Mouse (Mus musculus) hematopoietic multipotent progenitor cell, adult 10-12 weeks (in vitro differentiated cells): ENCODE results near the gene Rbm4. TPM values are rescaled to one million over a fixed set of nuclear protein-coding genes. Genes with fewer than 3 reads are reported as not detected.

ENCODE experiments used
- polyA plus RNA-seq: library from polyadenylated mRNA; stranded (reverse); fragments of >175 nt; gene quantifications from 2 replicates; pipeline ENCODE4 v1.2.3, GENCODE M21; 2012; ENCODE audit warnings: low replicate concordance

The Rbm4 gene
- 6.9 and 16.0 TPM in 2 replicates for polyA plus RNA-seq

GRCm38 (mm10) chr19:4793831-4794422 lies at the start of gene Rbm4:
Gene Rbm4, minus strand, starts transcription at chr19:4793901.

GRCm38 (mm10) chr19:4839149-4839548 lies 45.4 kb upstream of the Rbm4 start, which contains the start of the genes Ccs and Ccdc87:
Gene Ccs, minus strand, starts transcription at chr19:4839332.
Gene Ccdc87, plus strand, starts transcription at chr19:4839366.

GRCm38 (mm10) chr19:4811063-4811908 lies 17.6 kb upstream of the Rbm4 start, which contains the start of the genes Gm21992 and Rbm14:
Gene Gm21992, minus strand, starts transcription at chr19:4811612.
Gene Rbm14, minus strand, starts transcription at chr19:4811634.

GRCm38 (mm10) chr19:4756193-4756911 lies 37.3 kb downstream of the Rbm4 start, which contains the start of gene Rbm4b:
Gene Rbm4b, plus strand, starts transcription at chr19:4756497.

Other genes starting within 250 kb of the Rbm4 start
- 0.86 and 0.90 TPM in 2 replicates for gene Lrfn4, start 178.2 kb downstream of the Rbm4 start, polyA plus RNA-seq
- gene Rce1, start 168.3 kb downstream of the Rbm4 start, polyA plus RNA-seq = 15.3 and 49.3 TPM in 2 replicates
- gene Gm960, start 95.2 kb downstream of the Rbm4 start, polyA plus RNA-seq = not detected in 2 replicates
- gene Sptbn2, start 82.7 kb downstream of the Rbm4 start, polyA plus RNA-seq = 0.14 and 0.16 TPM in 2 replicates
- 8.5 and 11.5 TPM in 2 replicates for gene Rbm4b, start 37.4 kb downstream of the Rbm4 start, polyA plus RNA-seq
- gene Gm21992, start 17.7 kb upstream of the Rbm4 start, polyA plus RNA-seq = 3.8 and 4.1 TPM in 2 replicates
- 20.9 and 36.1 TPM in 2 replicates for gene Rbm14, start 17.7 kb upstream of the Rbm4 start, polyA plus RNA-seq
- gene Ccs, start 45.4 kb upstream of the Rbm4 start, polyA plus RNA-seq = 12.7 and 51.8 TPM in 2 replicates
- gene Ccdc87, start 45.5 kb upstream of the Rbm4 start, polyA plus RNA-seq = not detected in 2 replicates
- gene Ctsf, start 61.2 kb upstream of the Rbm4 start, polyA plus RNA-seq = 11.0 and 13.2 TPM in 2 replicates
- 0.22 and 0.38 TPM in 2 replicates for gene Actn3, start 84.0 kb upstream of the Rbm4 start, polyA plus RNA-seq
- gene Zdhhc24, start 84.8 kb upstream of the Rbm4 start, polyA plus RNA-seq = 4.0 and 5.5 TPM in 2 replicates
- gene Bbs1, start 112.7 kb upstream of the Rbm4 start, polyA plus RNA-seq = 2.5 and 3.9 TPM in 2 replicates
- 53.2 and 59.1 TPM in 2 replicates for gene Dpp3, start 134.4 kb upstream of the Rbm4 start, polyA plus RNA-seq
- 0.70 and 1.6 TPM in 2 replicates for gene Peli3, start 149.2 kb upstream of the Rbm4 start, polyA plus RNA-seq
- gene Mrpl11, start 168.2 kb upstream of the Rbm4 start, polyA plus RNA-seq = 32.1 and 50.4 TPM in 2 replicates
- gene Npas4, start 196.4 kb upstream of the Rbm4 start, polyA plus RNA-seq = 0.58 and 2.6 TPM in 2 replicates
- 2.2 and 2.4 TPM in 2 replicates for gene Slc29a2, start 230.0 kb upstream of the Rbm4 start, polyA plus RNA-seq
- 6.8 and 7.5 TPM in 2 replicates for gene B4gat1, start 244.9 kb upstream of the Rbm4 start, polyA plus RNA-seq
- 0.27 and 1.1 TPM in 2 replicates for gene AC124502.3, start 245.0 kb upstream of the Rbm4 start, polyA plus RNA-seq
- gene Brms1, start 247.5 kb upstream of the Rbm4 start, polyA plus RNA-seq = 43.8 and 84.2 TPM in 2 replicates